Mouse (Mus musculus): ENCODE results near the gene 6820408C15Rik.
"Not testable (repeated sequence)": the region's sequence is repeated elsewhere in the genome, so short reads cannot be mapped to it uniquely, and the experiment has no call there.

6820408C15Rik gene

GRCm38 (mm10) chr2:152411471-152411870, 3.9 kb upstream of the 6820408C15Rik start:
- peak; percentile 38 for DNase-seq

GRCm38 (mm10) chr2:152412526-152413157, 2.7 kb upstream of the 6820408C15Rik start:
- peak; percentile 43 for DNase-seq

- DNase-seq, result no peak
Observed at GRCm38 (mm10) chr2:152413158-152413764, 2.1 kb upstream of the 6820408C15Rik start.

GRCm38 (mm10) chr2:152413765-152414584, 1.4 kb upstream of the 6820408C15Rik start:
- DNase-seq, result peak; percentile 64

- peak; percentile 91 for DNase-seq
Observed at GRCm38 (mm10) chr2:152414591-152415165, 709 bp upstream of the 6820408C15Rik start, which contains the start of gene Zcchc3. Gene Zcchc3 (minus strand): TSS chr2:152415027.

GRCm38 (mm10) chr2:152415786-152416185, 399 bp downstream of the 6820408C15Rik start:
- DNase-seq, result no peak

- no peak for DNase-seq
Observed at GRCm38 (mm10) chr2:152427493-152427892, 12.1 kb downstream of the 6820408C15Rik start.

- not testable (repeated sequence) for DNase-seq
Observed at GRCm38 (mm10) chr2:152428481-152428880, 13.1 kb downstream of the 6820408C15Rik start.

- no peak for DNase-seq
Observed at GRCm38 (mm10) chr2:152436405-152436901, 21.1 kb downstream of the 6820408C15Rik start.

- peak; percentile 85 for DNase-seq
Observed at GRCm38 (mm10) chr2:152436983-152437860, 21.8 kb downstream of the 6820408C15Rik start.

- no peak for DNase-seq
Observed at GRCm38 (mm10) chr2:152438963-152439362, 23.6 kb downstream of the 6820408C15Rik start.

- DNase-seq, result no peak
Observed at GRCm38 (mm10) chr2:152439833-152440232, 24.4 kb downstream of the 6820408C15Rik start.

- DNase-seq, result no peak
Observed at GRCm38 (mm10) chr2:152442322-152442721, 26.9 kb downstream of the 6820408C15Rik start.

- DNase-seq, result no peak
Observed at GRCm38 (mm10) chr2:152443281-152443680, 27.9 kb downstream of the 6820408C15Rik start.

- no peak for DNase-seq
Observed at GRCm38 (mm10) chr2:152446642-152447041, 31.3 kb downstream of the 6820408C15Rik start.

GRCm38 (mm10) chr2:152447461-152447860, 32.1 kb downstream of the 6820408C15Rik start:
- no peak for DNase-seq

- DNase-seq, result peak; percentile 70
Observed at GRCm38 (mm10) chr2:152450241-152450640, 34.9 kb downstream of the 6820408C15Rik start.

GRCm38 (mm10) chr2:152452101-152452781, 36.9 kb downstream of the 6820408C15Rik start:
- DNase-seq, result peak; percentile 38

GRCm38 (mm10) chr2:152459241-152459640, 43.9 kb downstream of the 6820408C15Rik start:
- no peak for DNase-seq

- no peak for DNase-seq
Observed at GRCm38 (mm10) chr2:152464570-152465150, 49.3 kb downstream of the 6820408C15Rik start, which contains the start of gene Defb23. Gene Defb23 (minus strand): TSS chr2:152464620.

GRCm38 (mm10) chr2:152470973-152471372, 55.6 kb downstream of the 6820408C15Rik start:
- DNase-seq, result no peak

Measured in cerebellum, adult 9-11 months (tissue).